Mouse (Mus musculus) kidney, adult 2 months (tissue): ENCODE data around the gene Lrfn3. TPM values are rescaled to one million over a fixed set of nuclear protein-coding genes. Genes with fewer than 3 reads are reported as not detected.

Experiments used
- DNase-seq: peaks from one replicate; pipeline ENCODE4 v3.0.0; 2021
- H3K27ac ChIP-seq: fragments of 200-500 bp; 2 replicates; pipeline ENCODE4 v1.5.1; 2012; ENCODE audit warnings: low read depth, low read length, control low read depth, inconsistent platforms; ENCODE audit not compliant: insufficient read depth
- H3K27me3 ChIP-seq: fragments of 200-500 bp; replicated peaks from 2 replicates; pipeline ENCODE4 v1.6.1; 2012; ENCODE audit warnings: mild to moderate bottlenecking, moderate library complexity, low read length, inconsistent platforms; ENCODE audit not compliant: control insufficient read depth, insufficient read depth
- H3K36me3 ChIP-seq: fragments of 200-500 bp; 2 replicates; pipeline ENCODE4 v1.6.1; 2012; ENCODE audit warnings: mild to moderate bottlenecking, moderate library complexity, low read length, inconsistent platforms; ENCODE audit not compliant: control insufficient read depth, insufficient read depth
- H3K4me1 ChIP-seq: fragments of 200-500 bp; 2 replicates; pipeline ENCODE4 v1.6.1; 2011; ENCODE audit warnings: low read length; ENCODE audit not compliant: control insufficient read depth, insufficient read depth
- H3K4me3 ChIP-seq: fragments of 200-500 bp; 2 replicates; pipeline ENCODE4 v1.5.1; 2011; ENCODE audit warnings: mild to moderate bottlenecking, low read depth, low read length, control low read depth; ENCODE audit not compliant: insufficient read depth
- CTCF ChIP-seq: fragments of 200-500 bp; conservative IDR thresholded peaks from 2 replicates; pipeline ENCODE4 v1.5.1; 2011; ENCODE audit warnings: low read depth, mild to moderate bottlenecking, control low read depth, low read length, moderate library complexity, mixed read lengths; ENCODE audit not compliant: insufficient read depth, insufficient read length
- POLR2A ChIP-seq: fragments of 200-500 bp; IDR thresholded peaks from one replicate; pipeline ENCODE4 v1.6.1; 2011; ENCODE audit warnings: low read depth, low read length, control low read depth
- WGBS: fragments of 180-500 bp; shearing (Covaris S2); methylation state at CpG from one replicate; pipeline ENCODE4 v1.1.7; 2018; 5-methylcytosine and 5-hydroxymethylcytosine counted together
- polyA plus RNA-seq: library from polyadenylated mRNA; depleted of rRNA; stranded (reverse); fragments of >200 nt; gene quantifications from 2 replicates; pipeline ENCODE4 v1.2.3, GENCODE M21; 2012

Gene Lrfn3
- polyA plus RNA-seq, 1 experiment, result 9.6 TPM

DNA sequence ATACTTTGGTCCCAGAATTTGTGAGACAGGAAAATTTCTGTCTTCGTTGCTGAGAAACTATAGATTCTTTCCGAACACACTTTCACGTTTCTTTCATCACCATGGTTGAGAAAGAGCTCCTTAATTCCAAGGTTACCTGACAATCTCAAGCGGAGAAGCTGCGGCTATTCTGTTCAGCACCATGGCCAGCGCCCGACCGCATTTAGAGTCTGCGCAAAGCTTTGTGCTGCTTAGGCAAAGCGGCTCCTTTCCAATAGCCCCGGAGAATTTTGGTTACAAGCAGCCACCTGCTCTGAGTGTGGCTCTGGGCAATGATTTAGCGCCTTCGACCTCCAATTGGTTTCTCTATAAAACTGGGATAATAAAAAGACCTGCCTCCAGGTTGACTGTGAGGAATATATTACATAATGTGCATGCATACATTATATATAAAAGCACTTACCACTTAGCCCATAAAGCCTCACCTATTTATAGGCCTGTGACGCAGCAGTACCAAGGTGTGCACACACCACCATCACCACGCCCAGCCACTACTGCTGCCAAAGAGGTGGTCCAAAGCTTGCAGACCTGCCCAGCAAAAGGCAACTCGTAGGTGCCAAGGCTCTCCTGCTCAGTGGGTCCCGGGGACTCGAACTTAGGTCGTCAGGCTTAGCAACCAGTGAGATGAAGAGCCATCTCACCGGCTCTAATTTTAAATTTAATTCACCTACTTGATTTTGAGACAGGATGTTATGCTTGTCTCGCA, 15.8 kb downstream of the Lrfn3 start:
- no peak for TF ChIP-seq POLR2A
- TF ChIP-seq CTCF, result no peak
- peak; percentile 66 for DNase-seq
- Histone ChIP-seq H3K4me1 (no peaks in the 10 kb centered on the region), H3K4me3 (no peak overlapping the region), H3K36me3 (no peaks in the 10 kb centered on the region), H3K27me3 (no peaks in the 10 kb centered on the region), H3K27ac (no peak overlapping the region)
- 27% methylated on average over 21 of the region's 21 CpGs for WGBS

DNA sequence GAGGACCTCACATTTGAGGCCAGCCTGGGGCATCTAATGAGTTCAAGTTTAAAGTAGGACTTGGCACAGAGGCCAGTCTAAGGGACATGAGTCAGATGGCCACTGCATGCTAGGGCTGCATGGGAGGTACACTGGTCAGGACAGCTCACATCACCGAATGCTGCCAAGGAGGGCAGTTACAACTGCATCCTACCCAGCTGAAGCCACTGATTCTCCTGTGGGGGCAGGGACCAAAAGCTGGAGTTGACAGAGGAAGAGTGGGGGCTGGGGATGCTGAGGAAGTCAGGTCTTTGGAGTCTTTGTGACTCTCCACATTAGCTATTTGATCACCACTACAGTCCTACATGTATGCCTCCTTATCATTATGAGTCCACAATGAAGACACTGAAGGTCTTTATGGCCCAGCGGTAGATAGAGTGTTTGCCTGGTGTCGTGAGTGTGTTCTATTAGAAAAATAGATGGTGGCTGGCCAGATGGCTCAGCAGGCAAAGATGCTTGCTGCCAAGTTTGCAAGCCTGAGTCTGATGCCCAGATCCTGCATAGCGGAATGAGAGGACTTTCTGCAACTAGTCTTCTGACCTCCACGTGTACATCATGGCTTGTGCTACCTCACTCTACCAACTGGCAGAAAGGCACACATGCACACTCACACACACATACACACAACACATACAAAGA, 23.0 kb downstream of the Lrfn3 start:
- H3K27me3 ChIP-seq, result no peaks in the 10 kb centered on the region
- WGBS, result 75% methylated on average over 5 of the region's 5 CpGs
- no peak for TF ChIP-seq POLR2A
- no peak for TF ChIP-seq CTCF
- no peaks in the 10 kb centered on the region for H3K36me3 ChIP-seq
- H3K4me3 ChIP-seq, result no peak overlapping the region
- no peaks in the 10 kb centered on the region for H3K4me1 ChIP-seq
- H3K27ac ChIP-seq, result no peak overlapping the region
- DNase-seq, result no peak

DNA sequence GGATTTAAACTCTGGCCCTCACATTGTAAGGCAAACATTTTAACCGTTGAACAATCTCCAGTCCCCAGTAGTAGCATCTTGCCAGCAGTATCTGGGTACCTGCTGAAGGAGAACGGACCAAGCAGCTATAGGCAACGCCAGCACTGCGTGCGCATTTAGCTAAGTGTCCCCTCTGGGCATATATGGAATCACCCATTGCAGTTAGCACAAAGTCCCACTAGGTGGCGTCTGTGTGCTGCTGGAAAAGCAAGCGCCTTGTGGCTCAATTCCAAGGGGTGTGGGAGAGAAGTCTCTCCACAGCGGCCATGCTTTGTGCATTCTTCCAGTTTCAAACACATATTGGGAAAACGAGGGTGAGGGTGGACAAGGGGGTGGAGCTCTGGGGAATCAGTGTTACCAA, 26.2 kb downstream of the Lrfn3 start:
- Histone ChIP-seq H3K27me3 (no peaks in the 10 kb centered on the region), H3K4me1 (no peaks in the 10 kb centered on the region), H3K4me3 (no peak overlapping the region), H3K27ac (no peak overlapping the region), H3K36me3 (no peaks in the 10 kb centered on the region)
- TF ChIP-seq CTCF (peak; percentile 96), POLR2A (no peak)
- DNase-seq, result peak; percentile 81
- WGBS, result 1% methylated on average over 9 of the region's 9 CpGs

DNA sequence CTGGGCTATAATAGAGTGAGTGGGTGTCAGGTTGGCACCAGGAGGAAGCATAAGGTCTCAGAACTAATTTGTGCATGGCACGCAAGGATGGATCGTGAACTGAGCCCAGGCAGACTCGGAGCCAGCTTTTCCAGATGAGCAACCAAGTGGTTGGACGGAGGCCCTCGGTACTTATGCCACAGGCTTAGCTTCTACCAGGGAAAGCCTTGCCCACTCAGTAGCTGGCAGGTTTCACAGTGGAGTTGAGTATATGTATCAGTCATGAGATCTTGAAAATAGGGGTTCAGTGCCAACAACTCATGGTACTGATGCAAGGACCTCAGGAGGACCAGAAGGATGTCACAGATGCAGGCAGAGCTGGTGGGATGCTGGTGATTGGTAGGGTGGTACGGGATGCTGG, 26.9 kb downstream of the Lrfn3 start:
- Histone ChIP-seq H3K4me1 (no peaks in the 10 kb centered on the region), H3K27ac (no peak overlapping the region), H3K36me3 (no peaks in the 10 kb centered on the region), H3K4me3 (no peak overlapping the region), H3K27me3 (no peaks in the 10 kb centered on the region)
- 42% methylated on average over 6 of the region's 6 CpGs for WGBS
- no peak for DNase-seq
- TF ChIP-seq POLR2A (no peak), CTCF (no peak)

DNA sequence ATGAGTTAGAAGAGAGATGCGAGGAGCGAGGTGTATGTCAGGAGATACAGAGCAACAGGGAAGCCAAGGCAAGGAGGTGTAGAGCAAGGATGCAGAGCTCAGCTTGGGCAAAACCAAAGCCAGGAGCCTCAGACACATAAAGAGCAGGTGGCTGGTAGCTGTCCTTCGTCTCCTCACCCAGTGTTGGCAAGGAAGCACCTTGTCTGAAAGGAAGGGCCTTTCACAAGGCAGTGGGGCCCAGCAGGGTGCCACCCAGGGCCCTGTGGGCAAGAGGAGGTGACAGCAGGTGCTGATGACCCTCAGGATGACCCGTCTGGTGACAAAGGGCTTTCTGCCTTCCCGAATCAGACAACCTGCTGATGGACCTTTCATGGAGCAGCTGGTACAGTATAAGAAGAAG, 28.0 kb downstream of the Lrfn3 start:
- TF ChIP-seq CTCF (no peak), POLR2A (no peak)
- Histone ChIP-seq H3K36me3 (no peaks in the 10 kb centered on the region), H3K4me1 (no peaks in the 10 kb centered on the region), H3K4me3 (no peak overlapping the region), H3K27ac (no peak overlapping the region), H3K27me3 (no peaks in the 10 kb centered on the region)
- WGBS, result 81% methylated on average over 5 of the region's 5 CpGs
- DNase-seq, result no peak

DNA sequence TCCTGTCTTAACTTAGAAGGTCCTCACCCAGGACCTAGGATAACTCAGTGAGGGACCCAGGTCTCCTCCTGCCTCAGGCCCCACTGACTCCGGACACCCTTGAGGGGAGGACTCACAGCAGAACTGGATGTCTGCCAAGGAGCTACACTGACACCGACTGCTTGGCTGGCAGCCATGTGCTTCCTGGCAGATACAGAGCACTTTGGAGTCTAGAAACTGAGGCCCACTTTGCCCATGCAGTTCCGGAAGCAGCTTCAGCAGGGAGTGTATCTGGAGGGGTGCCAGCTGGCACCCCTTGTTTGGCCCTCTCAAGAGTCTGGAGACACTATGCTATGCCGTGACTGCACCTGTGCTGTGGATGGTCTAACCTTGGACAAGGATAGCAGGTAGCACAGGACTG, 29.1 kb downstream of the Lrfn3 start:
- 9% methylated on average over 4 of the region's 4 CpGs for WGBS
- no peaks in the 10 kb centered on the region for H3K36me3 ChIP-seq
- no peaks in the 10 kb centered on the region for H3K27me3 ChIP-seq
- H3K27ac ChIP-seq, result no peak overlapping the region
- H3K4me1 ChIP-seq, result no peaks in the 10 kb centered on the region
- DNase-seq, result peak; percentile 95
- H3K4me3 ChIP-seq, result no peak overlapping the region
- TF ChIP-seq CTCF (no peak), POLR2A (no peak)

DNA sequence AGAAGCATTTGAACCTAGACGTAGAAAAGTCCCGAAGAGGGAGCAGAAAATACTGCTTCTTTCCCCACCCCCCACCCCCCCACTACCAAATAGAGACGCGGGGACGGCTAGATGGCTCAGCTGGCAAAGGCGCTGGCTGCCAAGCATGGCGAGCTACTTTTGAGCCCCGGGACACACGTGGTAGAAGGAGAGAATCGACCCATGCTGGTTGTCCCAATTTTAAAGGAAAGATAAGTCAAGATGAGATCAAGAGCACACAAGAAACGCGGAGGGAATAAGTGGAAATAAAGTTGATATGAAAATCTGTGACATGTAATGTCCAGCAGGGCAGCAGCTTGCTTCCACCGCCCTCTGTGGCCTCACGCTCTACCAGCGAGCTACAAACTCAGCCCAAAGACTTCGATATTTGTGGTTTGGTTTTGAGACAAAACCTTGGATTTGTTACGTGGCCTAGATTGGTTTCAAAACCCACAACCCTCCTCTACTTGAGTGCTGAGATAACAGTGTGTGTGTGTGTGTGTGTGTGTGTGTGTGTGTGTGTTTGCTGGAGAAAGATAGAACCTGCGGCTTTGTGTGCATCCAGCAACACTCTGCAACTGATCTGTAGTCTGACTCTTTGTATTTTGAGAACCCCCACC, 29.8 kb downstream of the Lrfn3 start:
- DNase-seq, result no peak
- Histone ChIP-seq H3K27me3 (no peaks in the 10 kb centered on the region), H3K27ac (no peak overlapping the region), H3K4me1 (no peaks in the 10 kb centered on the region), H3K36me3 (no peaks in the 10 kb centered on the region), H3K4me3 (no peak overlapping the region)
- 67% methylated on average over 18 of the region's 18 CpGs for WGBS
- no peak for TF ChIP-seq CTCF
- no peak for TF ChIP-seq POLR2A
